Mouse (Mus musculus) regulatory T cell (primary cell): ENCODE measurements around the gene Ttc7.

Experiments
- in situ Hi-C: fragments of 300-600 bp; cut with MboI, MseI; formaldehyde crosslinking; loops from one replicate; pipeline ENCODE4 v1.15.1; 2025; ENCODE audit warnings: high pct_unique_total_duplicates

The Ttc7 gene

DNA sequence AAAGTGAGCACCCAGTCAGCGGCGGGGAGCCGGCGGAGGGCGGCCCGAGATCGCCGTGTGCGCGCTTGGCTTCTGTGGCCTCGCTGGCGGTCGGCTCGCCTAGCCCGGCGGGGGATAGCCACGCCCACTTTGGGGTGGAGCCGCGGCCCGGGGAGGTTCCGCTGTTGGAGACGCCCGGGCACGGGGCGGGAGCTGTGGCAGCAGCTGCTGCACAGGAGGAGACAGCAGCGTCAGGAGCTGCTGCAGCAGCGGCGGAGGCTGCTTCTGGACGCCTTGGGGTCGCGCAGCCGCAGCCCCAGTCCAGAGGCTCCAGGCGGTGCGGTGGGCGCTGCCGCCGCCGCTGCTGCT is at the start of gene Ttc7:
TSS of gene Ttc7 (plus strand) at position 181 of the 348 bp plus-strand sequence.
- in situ Hi-C loops: no loop called here

- in situ Hi-C loops: no loop called here
Observed at GRCm38 (mm10) chr17:87235019-87235418, 47.7 kb upstream of the Ttc7 start.

GRCm38 (mm10) chr17:87236725-87237650 is 45.7 kb upstream of the Ttc7 start:
- in situ Hi-C loops: no loop called here

DNA sequence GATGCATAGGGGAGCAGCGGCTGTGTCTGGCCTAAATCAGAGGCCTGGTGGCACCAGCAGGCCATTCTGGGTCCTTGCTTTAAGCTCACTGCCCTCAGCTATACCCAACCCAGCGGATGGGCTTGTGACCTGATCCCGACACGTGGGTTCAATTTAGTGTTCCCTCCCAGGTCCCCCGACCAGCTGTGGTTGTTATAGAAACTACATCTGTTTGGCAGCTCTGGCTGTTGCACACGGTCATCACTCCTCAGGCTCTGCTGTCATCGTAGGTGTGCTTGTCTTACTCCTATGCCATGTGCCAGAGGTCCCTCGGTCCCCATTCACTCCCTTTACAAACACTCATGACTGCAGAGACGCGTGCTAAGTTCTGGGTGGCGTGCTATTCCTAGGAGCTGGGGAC is 44.9 kb upstream of the Ttc7 start:
- in situ Hi-C loops: no loop called here

GRCm38 (mm10) chr17:87246103-87246502 is 36.6 kb upstream of the Ttc7 start:
- in situ Hi-C loops: no loop called here

DNA sequence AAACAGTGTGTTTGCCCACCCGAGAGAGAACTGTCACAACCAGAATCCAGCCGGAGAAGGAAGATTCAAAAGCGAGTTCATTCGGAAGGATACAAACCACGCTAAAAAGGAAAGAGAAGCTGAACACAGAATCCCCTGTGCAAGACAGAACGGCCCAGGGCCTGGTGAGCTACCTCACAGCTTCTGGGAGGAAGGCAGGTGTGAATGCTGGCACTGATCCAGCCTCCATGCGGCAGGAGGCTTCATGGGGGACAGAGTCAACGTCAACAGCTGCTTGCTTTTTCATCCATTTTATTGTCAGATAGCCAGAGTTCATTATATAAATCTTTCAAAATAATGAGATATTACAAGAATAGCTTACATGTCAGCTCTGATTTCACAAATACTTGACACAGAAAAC is 28.3 kb upstream of the Ttc7 start:
- in situ Hi-C loops: loop anchor here (5.0 kb wide), 2 partner anchors 202 to 337 kb away; partner anchors contain the start of gene Tmem247

DNA sequence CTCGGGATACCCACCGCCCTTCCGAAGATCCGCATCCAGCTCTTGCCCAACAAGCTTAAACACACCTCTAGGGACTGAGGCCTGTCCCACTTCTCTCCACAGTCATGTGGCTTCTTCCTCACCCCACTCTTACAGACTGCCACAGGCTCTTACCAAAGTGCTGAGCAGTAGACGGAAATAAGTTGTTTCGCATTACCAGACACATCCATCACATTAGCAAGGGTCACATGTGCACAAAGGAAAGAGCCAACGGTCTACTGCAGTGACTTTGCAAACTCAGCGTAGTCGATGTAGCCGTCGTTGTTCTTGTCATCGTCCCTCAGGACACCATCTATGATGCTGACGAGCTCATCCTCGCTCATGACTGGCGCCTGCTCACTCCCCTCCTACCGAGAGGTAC is 27.0 kb upstream of the Ttc7 start:
- in situ Hi-C loops: no loop called here

DNA sequence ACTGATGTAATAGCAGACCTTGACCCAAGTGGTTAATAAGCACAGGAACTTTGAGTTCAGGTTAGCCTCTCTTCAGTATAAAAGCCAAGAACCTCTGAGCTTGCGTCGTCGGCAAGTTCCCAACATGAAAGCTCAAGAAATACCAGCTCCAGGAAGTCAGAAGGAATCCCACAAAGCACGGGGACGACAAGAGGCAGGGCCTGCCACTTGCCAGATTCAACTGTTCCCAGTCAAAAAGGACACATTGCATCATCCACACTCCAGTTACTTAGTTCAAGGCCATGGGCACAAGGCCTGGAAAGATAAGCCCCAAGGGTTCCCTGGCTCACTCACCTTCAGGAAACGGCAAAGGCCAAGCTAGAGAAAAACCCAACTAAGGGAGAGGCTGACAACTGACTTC is 19.3 kb upstream of the Ttc7 start:
- in situ Hi-C loops: no loop called here

DNA sequence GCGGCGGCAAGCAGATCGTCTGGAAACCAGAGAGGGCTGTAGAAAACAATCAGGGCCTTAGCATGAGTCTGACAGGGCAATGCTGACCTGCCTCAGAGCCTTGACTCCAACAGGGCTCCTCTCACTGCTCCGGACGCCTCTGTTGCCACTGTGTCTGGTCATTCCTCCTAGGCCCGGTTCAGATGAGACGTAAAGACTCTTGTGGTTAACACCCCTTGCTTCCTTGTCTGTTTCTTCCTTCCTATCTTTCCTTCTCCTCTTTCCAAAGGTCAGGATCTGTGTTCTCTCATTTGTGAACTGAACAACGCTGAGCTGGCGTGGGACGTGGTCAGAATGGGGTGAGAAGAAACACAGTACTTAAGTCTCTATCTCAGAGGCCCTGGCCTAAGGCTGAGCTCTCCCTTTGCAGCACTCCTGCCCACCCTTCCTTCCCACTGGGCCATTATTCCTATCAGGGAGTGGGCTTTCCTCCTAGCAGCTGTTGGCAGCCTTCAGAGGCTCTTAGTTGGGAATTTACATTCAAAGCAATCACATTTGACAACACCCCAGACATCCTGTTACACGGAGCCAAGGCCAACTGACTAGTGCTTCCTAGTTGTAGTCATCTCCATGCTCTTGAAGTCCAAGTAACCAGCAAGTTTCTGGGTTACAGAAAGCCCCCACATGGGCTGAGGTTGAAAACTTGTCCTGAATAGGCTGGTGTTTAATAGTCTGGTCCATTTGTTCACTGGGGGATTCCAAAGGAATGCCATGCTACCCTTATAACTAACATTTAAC is 18.4 kb upstream of the Ttc7 start:
- in situ Hi-C loops: no loop called here

DNA sequence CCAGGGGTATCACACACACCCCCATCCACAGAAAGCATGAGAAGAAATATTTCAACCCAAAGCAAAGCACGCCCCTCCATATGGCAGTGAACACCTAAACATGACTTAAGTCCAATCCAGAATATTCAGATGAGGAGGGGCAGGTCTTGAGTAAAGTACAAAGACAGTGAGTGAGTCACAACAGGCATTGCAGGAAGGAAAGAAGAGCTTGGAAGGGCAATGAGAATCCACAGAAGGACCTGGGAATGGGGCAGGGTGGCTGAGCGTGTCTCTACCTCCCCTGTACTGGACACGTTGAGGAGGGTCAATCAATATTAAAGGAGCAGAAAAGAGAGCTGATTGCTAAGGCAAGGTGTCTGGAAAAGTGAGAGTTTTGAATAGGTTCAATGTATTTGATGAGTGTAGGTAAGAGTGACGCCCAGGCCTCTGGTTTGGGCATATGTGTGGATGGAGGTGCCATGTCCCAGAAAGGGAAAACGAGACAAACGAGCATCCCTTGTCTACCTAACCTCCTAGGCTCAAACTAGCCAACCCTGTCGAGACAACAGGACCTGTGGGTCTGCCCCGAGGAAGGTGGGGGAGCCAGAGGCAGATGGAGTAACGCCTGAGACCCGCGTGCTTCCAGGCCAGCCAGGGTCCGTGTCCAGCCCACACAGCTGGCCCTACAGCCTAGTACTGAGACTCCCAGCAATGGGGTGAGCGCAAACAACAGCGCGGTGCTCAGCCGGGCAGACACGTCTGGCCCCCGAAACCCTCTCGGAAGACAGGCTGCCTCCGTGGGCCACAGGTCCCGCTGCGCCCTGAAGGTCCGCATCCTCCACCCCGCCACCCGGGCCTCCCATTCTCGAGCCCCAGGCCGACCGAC is 17.5 kb upstream of the Ttc7 start:
- in situ Hi-C loops: no loop called here

DNA sequence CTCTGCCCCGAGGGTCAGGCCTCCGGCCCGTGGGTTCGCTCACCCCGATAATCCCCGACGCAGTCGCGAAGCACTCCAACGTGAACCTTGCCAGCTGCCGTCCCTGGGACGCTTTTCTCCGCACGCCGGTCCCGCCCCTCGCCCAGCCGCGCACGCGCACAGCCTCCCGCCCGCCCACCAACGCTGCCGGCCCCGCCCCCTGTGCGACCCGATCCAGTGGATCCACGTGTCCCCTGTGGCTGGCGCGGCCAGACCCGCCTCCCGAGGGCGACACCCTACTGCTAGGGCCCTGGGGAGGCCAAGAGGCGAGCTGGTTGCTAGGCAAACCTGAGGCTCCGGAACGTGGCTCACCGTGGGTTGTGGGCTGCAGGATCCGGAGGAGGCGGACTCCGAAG is 16.9 kb upstream of the Ttc7 start, which contains the start of gene Mcfd2:
TSS of gene Mcfd2 (minus strand) at position 144 of the 395 bp plus-strand sequence.
- in situ Hi-C loops: no loop called here

DNA sequence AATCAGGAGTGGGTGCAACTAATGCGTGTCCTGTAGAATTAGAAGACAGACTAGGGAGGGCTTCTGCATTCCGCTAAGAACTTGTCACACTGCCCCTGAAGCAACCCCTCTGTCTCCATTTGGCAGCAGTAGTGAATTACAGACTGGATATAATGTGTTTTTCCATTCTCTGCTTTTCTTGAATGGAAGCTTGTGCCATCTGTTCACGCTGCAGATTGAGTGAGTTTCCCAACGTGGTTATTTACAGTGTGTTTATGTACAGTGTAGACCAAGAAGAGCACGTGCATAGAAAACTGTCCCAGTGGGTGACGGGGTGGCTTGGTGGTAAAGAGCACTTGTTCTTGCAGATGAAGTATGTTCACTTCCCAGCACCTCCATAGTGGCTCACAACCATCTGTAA is 13.2 kb upstream of the Ttc7 start:
- in situ Hi-C loops: no loop called here

GRCm38 (mm10) chr17:87275363-87276341 is 7.0 kb upstream of the Ttc7 start:
- in situ Hi-C loops: no loop called here

DNA sequence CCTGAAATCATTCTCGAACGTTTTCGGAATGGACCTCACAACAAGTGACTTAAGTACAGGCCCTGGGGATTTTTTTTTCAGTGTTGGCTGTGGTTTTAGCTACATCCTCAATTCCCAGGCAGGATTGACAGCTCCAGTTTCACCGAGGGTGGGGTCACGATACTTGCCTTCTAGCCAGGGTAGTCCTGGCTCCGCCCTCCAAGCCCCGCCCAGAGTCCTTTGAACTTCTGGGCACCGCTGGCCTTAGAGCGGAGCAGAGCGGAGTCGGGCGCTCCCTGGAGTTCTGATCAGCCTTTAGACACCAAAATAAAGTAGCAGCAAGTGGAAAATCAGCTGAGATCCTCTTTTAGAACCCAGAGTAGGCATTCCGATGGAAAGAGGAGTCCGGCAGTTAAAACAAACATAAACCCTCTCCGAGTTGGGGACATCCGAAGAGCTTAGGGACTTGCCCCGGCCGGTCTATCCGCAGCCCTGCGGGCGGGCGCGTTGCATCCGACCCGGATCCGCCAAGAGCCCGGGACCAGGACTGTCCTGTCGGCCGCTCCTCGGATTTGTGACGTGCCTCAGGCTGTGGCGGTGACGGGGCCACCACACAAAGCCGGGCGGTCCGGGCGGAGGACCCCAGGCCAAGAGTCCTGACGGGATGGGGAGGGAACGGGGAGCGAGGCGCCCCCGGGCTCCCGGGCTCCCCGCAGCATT is 530 bp upstream of the Ttc7 start:
- in situ Hi-C loops: no loop called here

GRCm38 (mm10) chr17:87283055-87283754 is 519 bp downstream of the Ttc7 start:
- in situ Hi-C loops: no loop called here

DNA sequence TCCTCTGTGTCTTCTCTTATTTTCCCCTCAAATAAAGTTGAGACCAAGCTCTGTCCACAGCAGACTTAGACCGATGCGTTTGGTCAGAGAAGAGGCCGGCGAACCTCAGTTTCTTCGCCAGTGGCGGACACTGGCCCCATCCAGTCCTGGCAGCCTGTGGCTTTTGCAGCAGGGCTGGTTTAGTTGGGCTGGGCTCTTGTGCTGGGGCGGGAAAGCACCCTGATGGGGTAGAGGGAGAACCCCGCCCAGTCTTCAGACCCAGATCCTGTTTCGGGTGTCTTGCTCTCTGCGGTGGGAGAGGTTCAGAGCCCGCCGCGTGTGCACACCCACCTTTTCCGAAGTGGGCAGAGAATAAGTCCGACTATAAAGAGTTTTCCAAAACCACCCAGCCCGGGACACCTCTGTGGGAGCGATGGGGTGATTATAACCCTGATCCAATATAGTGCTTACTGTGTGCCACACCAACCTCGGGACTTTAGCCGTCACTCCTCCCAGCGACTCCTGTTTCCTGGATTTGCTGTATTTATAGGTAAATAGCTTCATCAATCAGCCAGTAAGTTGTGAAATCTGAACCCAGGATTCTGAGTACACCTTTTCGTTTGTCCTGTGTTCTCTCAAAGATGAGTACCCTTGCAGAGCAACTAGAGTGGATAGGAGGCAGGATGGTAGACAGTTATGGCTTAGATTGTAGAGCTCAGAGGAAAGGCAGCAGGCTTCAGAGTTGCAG is 1.2 kb downstream of the Ttc7 start:
- in situ Hi-C loops: no loop called here

GRCm38 (mm10) chr17:87284482-87285040 is 1.9 kb downstream of the Ttc7 start:
- in situ Hi-C loops: no loop called here

DNA sequence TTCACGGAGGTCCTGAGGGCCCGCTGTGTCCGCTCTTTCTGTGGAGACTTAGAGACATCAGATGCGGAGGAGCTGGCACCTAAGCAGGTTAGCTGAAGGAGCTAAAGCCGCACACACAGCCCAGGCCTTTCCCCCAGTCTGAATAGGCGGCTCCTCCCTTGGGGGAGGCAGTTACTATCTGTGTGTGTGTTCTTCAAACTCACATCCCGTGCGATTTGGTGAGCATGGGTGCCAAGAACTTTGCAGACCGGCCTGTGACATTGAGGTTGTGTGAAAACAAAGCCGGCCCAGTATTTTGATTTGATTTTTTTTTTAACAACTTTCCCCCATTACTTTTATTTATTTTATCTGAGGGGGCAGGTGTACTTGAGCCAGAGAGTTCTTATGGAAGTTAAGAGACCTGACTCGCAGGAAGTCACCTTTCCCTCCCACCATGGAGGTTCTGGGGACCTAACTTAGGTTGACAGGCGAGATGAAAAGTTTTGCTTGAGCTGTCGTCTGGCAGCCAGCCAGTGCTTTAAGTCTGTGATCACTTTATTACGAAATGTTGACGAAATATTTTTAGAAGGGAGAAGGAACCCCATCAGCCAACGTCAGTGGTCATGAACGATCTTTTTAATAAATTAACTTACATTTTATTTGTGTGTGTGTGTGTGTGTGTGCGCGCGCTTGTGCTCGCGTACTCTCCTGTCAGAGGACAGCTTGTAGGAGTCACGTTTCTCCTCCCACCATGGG is 3.2 kb downstream of the Ttc7 start:
- in situ Hi-C loops: no loop called here
